Mouse (Mus musculus): ENCODE measurements around the gene Tekt5.
A peak's percentile ranks its signal among the peaks of the same experiment; 100 is the strongest.

Tekt5 gene

GRCm38 (mm10) chr16:10377286-10377685, 18.0 kb downstream of the Tekt5 start:
- no peak for DNase-seq

GRCm38 (mm10) chr16:10374254-10375011, 20.9 kb downstream of the Tekt5 start:
- no peak for DNase-seq

DNA sequence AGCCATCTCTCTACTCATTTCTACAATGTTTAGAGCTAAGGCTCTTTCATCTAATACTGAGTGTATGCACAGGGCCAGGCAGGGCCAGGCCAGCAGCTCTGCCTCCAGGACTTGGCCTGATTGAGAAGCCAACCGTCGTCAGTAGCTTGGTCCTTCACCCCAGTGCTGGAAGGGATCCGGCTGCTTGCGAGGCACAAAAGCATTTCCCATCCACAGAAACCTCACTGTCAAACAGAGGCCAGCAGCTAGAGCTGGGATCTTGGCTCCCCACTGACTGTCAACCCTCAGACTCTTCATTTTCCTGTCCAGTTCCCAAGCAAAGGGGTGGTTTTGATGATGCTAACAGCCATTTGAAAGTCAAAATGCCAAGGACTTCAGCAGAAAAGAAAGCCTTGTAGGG, 22.9 kb downstream of the Tekt5 start:
- DNase-seq, result peak; percentile 11

DNA sequence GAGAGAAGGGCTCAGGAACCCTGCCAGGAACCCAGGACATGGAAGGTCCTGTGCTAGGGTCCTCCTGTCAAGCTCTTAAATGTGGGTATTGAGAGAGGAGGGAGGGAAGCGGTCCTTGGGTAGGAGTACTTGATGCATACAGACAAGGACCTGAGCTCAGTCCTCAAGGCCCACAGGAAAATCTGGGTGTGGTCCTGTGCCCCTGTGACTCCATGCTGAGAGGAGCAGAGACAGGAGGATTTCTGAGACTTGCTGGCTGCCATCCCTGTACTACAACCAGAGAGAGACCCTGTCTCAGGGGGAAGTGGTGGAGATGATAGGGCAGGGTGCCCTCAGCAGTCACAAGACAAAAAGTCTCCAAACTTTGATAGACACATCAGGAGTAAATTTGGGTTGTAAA, 25.3 kb downstream of the Tekt5 start:
- DNase-seq, result no peak

DNA sequence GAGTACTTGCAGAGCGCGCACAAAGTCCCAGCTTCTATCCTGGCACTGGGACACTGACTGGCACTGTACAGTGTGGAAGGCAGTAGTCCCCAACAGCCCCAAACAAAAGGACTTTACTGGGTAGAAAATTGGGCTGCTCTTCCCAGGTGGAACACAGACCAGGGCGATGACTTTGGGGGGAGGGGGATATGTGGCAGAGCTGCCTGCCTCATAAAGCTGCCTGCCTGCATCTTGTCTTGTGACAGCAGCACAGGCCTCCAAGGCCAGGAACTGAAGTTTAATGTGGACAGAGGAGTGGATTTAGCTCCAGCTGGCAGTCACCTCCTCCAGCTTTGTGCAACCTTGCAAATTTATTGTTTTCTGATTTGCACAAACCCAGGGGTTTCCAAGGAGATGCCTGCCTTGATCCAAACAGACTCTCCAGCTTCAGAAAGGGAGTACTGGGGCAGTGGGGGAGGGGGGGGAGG, 25.8 kb downstream of the Tekt5 start:
- no peak for DNase-seq

GRCm38 (mm10) chr16:10366240-10367217, 28.8 kb downstream of the Tekt5 start:
- DNase-seq, result peak; percentile 7

DNA sequence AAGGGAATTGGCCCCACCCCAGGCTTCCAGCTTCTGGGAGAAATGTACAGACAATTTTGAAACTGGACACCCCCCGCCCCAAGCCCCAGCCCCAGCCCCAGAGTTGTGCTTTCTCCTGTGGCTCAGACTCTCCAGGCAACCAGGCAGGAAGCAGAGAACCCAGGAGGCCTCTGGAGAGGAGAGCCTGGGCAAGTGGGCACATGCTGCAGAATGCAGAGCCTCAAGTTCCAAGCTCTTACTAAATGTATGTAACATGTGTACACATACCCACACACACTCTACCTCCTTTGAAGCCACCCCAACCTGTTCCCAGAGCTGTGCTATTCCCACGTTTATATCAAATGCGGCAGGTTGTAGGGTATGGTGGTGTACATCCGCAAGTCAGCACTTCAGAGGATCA, 29.5 kb downstream of the Tekt5 start:
- no peak for DNase-seq

- no peak for DNase-seq
Measured at GRCm38 (mm10) chr16:10363061-10363460, 32.2 kb downstream of the Tekt5 start.

DNA sequence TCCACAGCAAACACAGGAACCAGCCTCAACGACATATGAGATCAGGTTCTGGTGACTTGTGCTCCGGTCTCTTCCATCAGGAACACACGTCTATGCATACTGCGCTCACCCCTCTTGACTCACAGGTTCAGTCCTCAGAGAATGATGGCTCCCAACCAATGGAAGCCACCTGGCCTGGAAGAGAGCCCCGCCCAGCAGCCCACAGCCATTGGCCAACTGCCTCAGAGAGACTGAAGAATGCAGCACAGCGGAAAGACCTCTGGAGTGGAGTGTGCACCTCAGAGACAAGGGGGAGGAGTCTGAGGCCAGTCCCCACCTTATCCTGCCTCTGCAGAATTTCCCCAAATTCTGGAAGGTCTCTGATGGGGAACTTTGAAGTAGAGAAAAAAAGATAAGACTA, 36.0 kb downstream of the Tekt5 start:
- DNase-seq, result no peak

DNA sequence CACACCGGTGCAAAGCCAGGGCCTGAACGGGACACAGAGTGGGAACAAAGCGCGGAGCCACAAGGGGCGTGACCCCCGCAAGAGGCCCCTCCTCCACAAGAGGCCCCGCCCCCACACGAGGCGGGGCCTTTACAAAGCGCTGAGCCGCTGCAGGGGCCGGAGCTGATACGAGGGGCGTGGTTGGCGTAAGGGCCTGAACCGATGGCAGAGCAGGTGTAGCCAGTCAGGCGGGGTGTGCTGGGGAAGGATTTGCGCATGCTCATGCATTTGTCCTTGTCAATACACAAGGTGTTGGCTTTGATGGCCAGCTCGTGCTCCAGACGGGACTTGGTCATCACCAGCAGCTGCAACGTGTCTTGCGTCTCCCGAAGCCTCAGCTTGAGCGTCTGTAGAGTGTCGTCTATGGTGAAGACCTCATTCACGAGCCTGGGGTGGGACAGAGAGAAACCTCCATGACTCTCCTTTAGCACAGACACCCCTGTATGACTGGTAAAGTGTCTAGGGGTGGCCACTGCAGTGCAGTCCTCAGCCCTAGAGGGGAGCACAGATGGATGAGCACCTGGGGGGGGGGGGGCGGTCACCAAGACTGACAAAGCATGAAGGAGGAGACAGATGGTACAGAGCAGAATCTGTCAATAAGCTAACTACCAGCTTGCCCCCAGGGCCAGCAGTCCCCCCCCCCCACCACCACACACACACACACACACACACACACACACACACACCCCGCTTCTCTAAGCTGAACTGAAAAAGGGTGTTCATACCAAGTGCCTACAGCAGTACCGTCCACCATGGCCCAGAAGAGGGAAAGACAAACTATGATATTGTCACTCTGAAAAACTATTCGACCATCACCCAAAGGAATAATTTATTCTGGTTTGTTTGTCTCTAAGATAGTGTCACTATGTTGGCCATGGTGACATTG, 37.0 kb downstream of the Tekt5 start:
- peak; percentile 22 for DNase-seq

GRCm38 (mm10) chr16:10355004-10355403, 40.3 kb downstream of the Tekt5 start:
- DNase-seq, result no peak

DNA sequence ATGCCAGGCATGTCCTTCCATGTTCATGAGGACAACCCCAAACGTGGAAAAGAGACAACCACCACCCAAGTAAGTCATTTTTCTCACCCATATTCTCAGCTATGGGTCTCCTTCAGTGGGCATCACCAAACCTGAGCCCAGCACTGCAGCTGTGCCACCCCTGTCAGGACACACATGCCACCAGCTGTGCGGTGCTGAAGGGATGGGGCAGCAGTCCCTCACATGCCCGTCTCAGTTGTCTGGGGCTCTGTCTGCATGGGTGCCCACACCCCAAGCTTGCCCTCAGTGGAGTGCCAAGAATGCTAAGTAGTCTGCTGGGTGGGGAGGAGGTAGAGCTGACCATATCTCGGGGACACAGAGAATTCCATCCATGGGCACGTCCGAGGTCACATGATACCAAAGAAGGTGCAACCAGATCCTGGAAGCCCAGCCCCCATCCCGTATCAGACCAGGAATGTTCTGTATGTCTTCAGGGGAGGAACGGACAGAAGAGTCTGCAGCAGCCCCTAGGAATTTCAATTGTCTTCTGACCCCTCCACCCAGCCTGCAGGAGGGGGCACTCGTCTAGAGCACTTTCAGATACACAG, 44.1 kb downstream of the Tekt5 start:
- DNase-seq, result no peak

DNA sequence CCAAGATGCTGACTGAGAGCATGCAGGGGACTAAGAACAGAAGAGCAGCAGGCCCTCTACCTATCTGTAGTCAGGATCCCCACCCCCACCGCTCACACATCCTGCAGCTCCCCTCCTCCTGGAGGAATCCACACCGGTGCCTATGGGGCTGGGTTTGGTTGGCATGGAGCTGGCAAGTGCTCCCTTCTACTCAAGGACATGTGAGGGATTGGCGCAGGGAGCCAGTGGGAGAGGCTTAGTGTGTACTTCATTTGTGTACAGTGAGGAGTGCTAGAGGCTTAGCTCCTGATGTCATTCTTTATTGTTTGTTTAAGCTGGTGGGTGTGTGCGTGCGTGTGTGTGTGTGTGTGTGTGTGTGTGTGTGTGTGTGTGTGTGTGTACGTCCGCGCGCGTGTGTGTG, 45.4 kb downstream of the Tekt5 start:
- no peak for DNase-seq

DNA sequence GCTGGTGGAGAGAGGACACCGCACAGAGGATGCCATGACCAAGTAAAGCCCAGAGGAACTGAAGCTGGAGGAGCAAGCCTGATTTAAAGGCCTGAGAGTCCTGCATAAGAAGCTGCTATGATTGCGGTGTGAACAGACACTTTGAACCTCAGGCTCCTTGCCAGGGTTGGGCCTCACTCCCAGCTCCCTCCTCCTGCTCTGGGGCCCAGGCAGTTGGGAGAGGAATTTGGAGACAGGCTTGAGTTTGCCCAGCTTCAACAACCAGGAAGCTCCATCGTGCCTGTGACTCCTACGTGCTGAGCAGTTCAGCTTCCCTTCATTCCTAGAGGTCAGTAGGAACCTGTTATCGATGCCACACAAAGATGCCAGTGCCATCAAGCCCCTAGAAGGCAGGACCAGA, 45.9 kb downstream of the Tekt5 start:
- peak; percentile 5 for DNase-seq

DNA sequence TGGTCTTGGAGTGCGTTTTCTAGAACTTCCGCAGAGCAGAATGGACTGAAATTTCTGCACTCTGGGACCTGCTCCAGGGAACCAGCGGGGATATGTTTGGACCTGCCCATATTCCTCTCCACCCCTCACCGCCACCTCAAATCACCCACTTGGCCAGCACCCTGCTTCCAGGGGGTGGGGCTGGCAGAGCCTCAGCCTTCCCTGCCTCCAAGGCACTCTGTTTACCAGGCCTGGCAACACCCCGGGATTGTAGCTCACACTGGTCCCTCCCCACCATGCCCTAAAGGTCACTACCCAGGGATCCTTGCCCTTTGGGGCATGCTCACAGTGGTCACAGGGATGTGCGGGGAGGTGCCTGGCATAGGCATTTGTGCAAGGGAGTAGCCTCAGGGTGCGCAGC, 47.7 kb downstream of the Tekt5 start:
- peak; percentile 5 for DNase-seq

DNA sequence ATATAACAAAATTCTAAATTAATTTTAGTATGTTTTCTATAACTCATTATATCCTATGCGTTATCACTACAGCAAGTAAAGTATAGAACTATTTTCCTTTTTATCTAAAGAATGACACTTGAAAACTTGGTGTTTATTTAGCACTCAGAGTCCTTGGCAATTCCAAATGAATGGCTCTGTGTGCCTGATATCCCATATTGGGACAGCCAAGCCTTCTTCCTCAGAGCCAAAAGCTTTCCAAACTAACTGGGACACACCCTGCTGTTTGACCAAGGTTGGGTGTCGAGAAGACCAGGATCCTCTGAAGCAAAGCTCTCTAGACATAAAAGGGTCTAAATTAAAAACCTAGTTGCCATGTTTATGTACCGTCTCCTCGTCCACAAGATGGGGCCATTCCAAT, 54.2 kb downstream of the Tekt5 start:
- no peak for DNase-seq

GRCm38 (mm10) chr16:10339930-10340329, 55.4 kb downstream of the Tekt5 start:
- no peak for DNase-seq

DNA sequence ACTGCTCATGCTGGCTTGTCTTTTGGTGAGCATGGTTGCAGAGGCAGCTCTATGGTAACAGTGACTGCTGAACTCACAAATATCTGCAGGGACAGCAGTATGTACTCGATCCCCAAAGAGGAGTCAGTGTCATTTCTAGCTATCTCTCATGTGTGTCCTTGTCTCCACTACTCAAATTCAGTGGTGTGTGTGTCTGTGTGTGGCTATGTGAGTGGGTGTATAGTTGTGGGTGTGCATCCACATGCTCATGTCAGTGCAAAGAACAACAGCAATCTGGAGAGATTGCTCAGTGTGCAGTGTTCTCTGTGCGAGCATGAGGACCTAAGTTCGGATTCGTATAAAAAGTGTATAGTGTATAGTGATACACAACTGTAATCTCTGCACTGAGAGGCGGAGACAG, 56.7 kb downstream of the Tekt5 start:
- DNase-seq, result no peak

GRCm38 (mm10) chr16:10337422-10338197, 57.7 kb downstream of the Tekt5 start:
- DNase-seq, result no peak

- DNase-seq, result no peak
Measured at GRCm38 (mm10) chr16:10336454-10337421, 58.6 kb downstream of the Tekt5 start.
